Mouse (Mus musculus) cerebellum, adult 2 months (tissue): ENCODE data around the gene Scd3. TPM values are rescaled to one million over a fixed set of nuclear protein-coding genes. Genes with fewer than 3 reads are reported as not detected.

Experiments
- DNase-seq, 2 experiments: peaks; one replicate each; pipeline ENCODE4 v3.0.0; 2021
- H3K27ac ChIP-seq: fragments of 200-500 bp; 2 replicates; pipeline ENCODE4 v1.5.1; 2012; ENCODE audit warnings: low read length, control low read depth, inconsistent platforms; ENCODE audit not compliant: insufficient read depth
- H3K27me3 ChIP-seq: fragments of 200-500 bp; 2 replicates; pipeline ENCODE4 v1.6.1; 2012; ENCODE audit warnings: inconsistent platforms, mild to moderate bottlenecking, low read length, moderate library complexity; ENCODE audit not compliant: control insufficient read depth, insufficient read depth
- H3K4me1 ChIP-seq: fragments of 200-500 bp; 2 replicates; pipeline ENCODE4 v1.6.1; 2011; ENCODE audit warnings: low read length; ENCODE audit not compliant: control insufficient read depth, insufficient read depth
- H3K4me3 ChIP-seq: fragments of 200-500 bp; replicated peaks from 2 replicates; pipeline ENCODE3; 2011; ENCODE audit warnings: mild to moderate bottlenecking, low read depth, low read length, control low read depth; ENCODE audit not compliant: insufficient read depth
- CTCF ChIP-seq: fragments of 200-500 bp; IDR thresholded peaks from 2 replicates; pipeline ENCODE4 v1.5.1; 2011; ENCODE audit warnings: low read depth, mild to moderate bottlenecking, control low read depth, low read length, moderate library complexity, borderline replicate concordance; ENCODE audit not compliant: insufficient read depth
- POLR2A ChIP-seq: fragments of 200-500 bp; IDR thresholded peaks from 2 replicates; pipeline ENCODE4 v1.6.1; 2011; ENCODE audit warnings: low read length, control low read depth, borderline replicate concordance; ENCODE audit not compliant: insufficient read depth
- WGBS: fragments of 180-500 bp; shearing (Covaris S2); methylation state at CpG from one replicate; pipeline ENCODE4 v1.1.7; 2018; 5-methylcytosine and 5-hydroxymethylcytosine counted together
- polyA plus RNA-seq: library from polyadenylated mRNA; depleted of rRNA; stranded (reverse); fragments of >200 nt; gene quantifications from 2 replicates; pipeline ENCODE4 v1.2.3, GENCODE M21; 2012

Scd3 gene
- polyA plus RNA-seq, 1 experiment = 20.5 TPM

- H3K27me3 ChIP-seq = no peaks in the 10 kb centered on the region
- 0 out of 2 replicates have a peak, but pooled peaks have one; percentile 3 for TF ChIP-seq CTCF
- no peak for TF ChIP-seq POLR2A
- no peak overlapping the region for H3K27ac ChIP-seq
- no peak for DNase-seq
- 66% methylated on average over 2 of the region's 2 CpGs for WGBS
- H3K4me1 ChIP-seq = no peaks in the 10 kb centered on the region
- H3K4me3 ChIP-seq = no peak overlapping the region
These were observed 4.0 kb downstream of the Scd3 start for GRCm38 (mm10) chr19:44207079-44207478.

- TF ChIP-seq POLR2A = no peak
- TF ChIP-seq CTCF = no peak
- WGBS = 77% methylated on average over 12 of the region's 12 CpGs
- Histone ChIP-seq H3K27ac (no peak overlapping the region), H3K4me1 (no peaks in the 10 kb centered on the region), H3K27me3 (no peaks in the 10 kb centered on the region), H3K4me3 (no peak overlapping the region)
- DNase-seq = no peak
These were observed 12.2 kb downstream of the Scd3 start for GRCm38 (mm10) chr19:44215255-44215654.

- 39% methylated on average over 3 of the region's 3 CpGs for WGBS
- no peaks in the 10 kb centered on the region for H3K27me3 ChIP-seq
- no peak overlapping the region for H3K27ac ChIP-seq
- no peak for DNase-seq
- no peaks in the 10 kb centered on the region for H3K4me1 ChIP-seq
- no peak overlapping the region for H3K4me3 ChIP-seq
- TF ChIP-seq POLR2A = no peak
- TF ChIP-seq CTCF = no peak
These were observed 15.0 kb downstream of the Scd3 start for GRCm38 (mm10) chr19:44217958-44218525.

GRCm38 (mm10) chr19:44225728-44226127 lies 22.7 kb downstream of the Scd3 start:
- no peaks in the 10 kb centered on the region for H3K27me3 ChIP-seq
- H3K27ac ChIP-seq = no peak overlapping the region
- no peaks in the 10 kb centered on the region for H3K4me1 ChIP-seq
- TF ChIP-seq POLR2A (no peak), CTCF (no peak)
- no peak overlapping the region for H3K4me3 ChIP-seq
- WGBS = 87% methylated on average over 5 of the region's 5 CpGs
- no peak for DNase-seq

GRCm38 (mm10) chr19:44229776-44230175 lies 26.7 kb downstream of the Scd3 start:
- 16% methylated on average over 2 of the region's 2 CpGs for WGBS
- no peak overlapping the region for H3K27ac ChIP-seq
- no peaks in the 10 kb centered on the region for H3K27me3 ChIP-seq
- no peak for DNase-seq
- H3K4me3 ChIP-seq = no peak overlapping the region
- H3K4me1 ChIP-seq = no peaks in the 10 kb centered on the region
- TF ChIP-seq CTCF (no peak), POLR2A (no peak)

- Histone ChIP-seq H3K27ac (no peak overlapping the region), H3K4me3 (no peak overlapping the region), H3K27me3 (no peaks in the 10 kb centered on the region), H3K4me1 (no peaks in the 10 kb centered on the region)
- TF ChIP-seq POLR2A (no peak), CTCF (no peak)
- no peak for DNase-seq
- WGBS = 39% methylated on average over 3 of the region's 3 CpGs
These were observed 27.1 kb downstream of the Scd3 start for GRCm38 (mm10) chr19:44230212-44230611.

- Histone ChIP-seq H3K27me3 (no peaks in the 10 kb centered on the region), H3K4me3 (no peak overlapping the region), H3K27ac (no peak overlapping the region), H3K4me1 (no peaks in the 10 kb centered on the region)
- no peak for TF ChIP-seq POLR2A
- no peak for TF ChIP-seq CTCF
- 71% methylated on average over 4 of the region's 4 CpGs for WGBS
- DNase-seq = no peak
These were observed 28.6 kb downstream of the Scd3 start for GRCm38 (mm10) chr19:44231608-44232151.

- WGBS = 14% methylated on average over 19 of the region's 19 CpGs
- DNase-seq = peak in 1 of 2 experiments; percentile 24
- H3K27ac ChIP-seq = peak overlapping the region; percentile 37; the same call in 1 of the 2 replicates
These were observed 34.5 kb downstream of the Scd3 start for GRCm38 (mm10) chr19:44237471-44238006.

More at GRCm38 (mm10) chr19:44237471-44238006, 34.5 kb downstream of the Scd3 start:
- no peak for TF ChIP-seq CTCF
- no peak for TF ChIP-seq POLR2A
- no peaks in the 10 kb centered on the region for H3K4me1 ChIP-seq
- H3K27me3 ChIP-seq = no peaks in the 10 kb centered on the region
- H3K4me3 ChIP-seq = peak overlapping the region; percentile 52
